ENCODE assay signal across 10 mouse cellular contexts in the genomic region with DNA sequence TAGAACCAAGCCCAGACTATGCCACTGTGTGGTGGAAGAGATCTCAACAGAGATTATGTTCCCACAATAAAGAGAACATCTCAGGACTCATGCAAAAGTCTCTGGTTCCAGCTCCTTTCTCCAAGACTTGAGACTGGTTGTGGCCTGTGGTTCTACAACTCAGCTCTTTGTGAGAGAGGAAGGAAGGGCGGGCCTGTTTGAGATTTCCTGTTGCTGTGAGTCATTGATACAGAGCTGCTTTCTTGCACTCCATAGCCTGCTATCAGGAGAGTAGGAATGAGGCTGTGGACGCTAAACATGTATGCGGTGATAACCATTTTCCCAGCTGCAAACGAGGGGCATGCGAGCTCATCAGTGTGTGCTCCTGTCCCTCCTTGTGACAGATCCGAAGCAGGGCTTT. TPM values are rescaled to one million over a fixed set of nuclear protein-coding genes. Genes with fewer than 3 reads are reported as not detected.
DNase-seq lines count a peak whose midpoint lies in the region; ATAC-seq and TF ChIP-seq lines count a peak whose summit lies in the region.
"Had no signal": no experiment of that assay in that cellular context is flagged by ENCODE, and none has a peak within 500 bp of the region (broad histone marks: within the 10 kb centered on the region; RNA-seq: fewer than 3 reads in every experiment).

No protein-coding gene starts in this region.

- intact Hi-C loops in heart, adult 2 months (cut with DNase I) = no loop called here

- peaks cover 2% of the 10 kb centered on the region; the same call in 1 of the 2 replicates for H3K4me1 ChIP-seq in heart, adult 2 months (ENCODE audit: control insufficient read depth, insufficient read depth, low read length)
- peaks cover 10% of the 10 kb centered on the region; the same call in 1 of the 2 replicates for H3K4me1 ChIP-seq in liver, embryonic 12.5 days
- H3K4me1 ChIP-seq in forebrain, postnatal 0 days (ENCODE audit: insufficient read depth) = no peaks in the 10 kb centered on the region
- H3K4me1 ChIP-seq in forebrain, embryonic 10.5 days = no peaks in the 10 kb centered on the region
- no peaks in the 10 kb centered on the region for H3K4me1 ChIP-seq in midbrain, embryonic 11.5 days (ENCODE audit: control insufficient read depth, insufficient read depth, low read length)

- peak overlapping the region; percentile 20 for H3K27ac ChIP-seq in heart, adult 2 months
- H3K27ac ChIP-seq in liver, embryonic 12.5 days = no peak overlapping the region
- no peak overlapping the region for H3K27ac ChIP-seq in forebrain, postnatal 0 days (ENCODE audit: low read depth, low read length)
- H3K27ac ChIP-seq in forebrain, embryonic 10.5 days = no peak overlapping the region
- no peak overlapping the region for H3K27ac ChIP-seq in midbrain, embryonic 11.5 days (ENCODE audit: low read depth, low read length)

- TF ChIP-seq CTCF in heart, adult 2 months (IDR thresholded peaks at IDR 0.05) = no peak
- TF ChIP-seq CTCF in forebrain, postnatal 0 days (IDR thresholded peaks at IDR 0.05; ENCODE audit: low read depth) = no peak

- DNase-seq in gastrocnemius, adult 18-20 months (ENCODE audit: low spot score) = peak; percentile 7
- DNase-seq in gastrocnemius, postnatal 10 days = no peak
- DNase-seq in heart, adult 2 months = peak; percentile 28 to 56
- DNase-seq in skeletal muscle tissue, adult 2 months (ENCODE audit: low read depth, low spot score) = peak; percentile 32
- DNase-seq in forebrain, postnatal 0 days = no peak
- no peak for DNase-seq in forebrain, embryonic 10.5 days (ENCODE audit: extremely low spot score, low spot score)
- no peak for DNase-seq in midbrain, embryonic 11.5 days (ENCODE audit: low spot score, missing footprints)

- no peaks in the 10 kb centered on the region for H3K36me3 ChIP-seq in heart, adult 2 months (ENCODE audit: control insufficient read depth, insufficient read depth, low read length)
- no peaks in the 10 kb centered on the region for H3K36me3 ChIP-seq in liver, embryonic 12.5 days
- no peaks in the 10 kb centered on the region for H3K36me3 ChIP-seq in forebrain, postnatal 0 days (ENCODE audit: insufficient read depth)
- H3K36me3 ChIP-seq in forebrain, embryonic 10.5 days (replicated peaks) = no peaks in the 10 kb centered on the region
- H3K36me3 ChIP-seq in midbrain, embryonic 11.5 days (ENCODE audit: control insufficient read depth, insufficient read depth, low read length) = no peaks in the 10 kb centered on the region

- no peaks in the 10 kb centered on the region for H3K9me3 ChIP-seq in liver, embryonic 12.5 days (replicated peaks)
- no peaks in the 10 kb centered on the region for H3K9me3 ChIP-seq in forebrain, postnatal 0 days (ENCODE audit: low read length)
- no peaks in the 10 kb centered on the region for H3K9me3 ChIP-seq in forebrain, embryonic 10.5 days
- H3K9me3 ChIP-seq in midbrain, embryonic 11.5 days (ENCODE audit: control insufficient read depth, low read length) = no peaks in the 10 kb centered on the region

- peak; percentile 82 for ATAC-seq in liver, embryonic 12.5 days
- ATAC-seq in forebrain, postnatal 0 days = no peak
- ATAC-seq in midbrain, embryonic 11.5 days (ENCODE audit: low FRiP score) = no peak

- no peak overlapping the region for H3K9ac ChIP-seq in heart, adult 2 months (ENCODE audit: low read depth, low read length)
- H3K9ac ChIP-seq in liver, embryonic 12.5 days = no peak overlapping the region
- H3K9ac ChIP-seq in forebrain, postnatal 0 days = no peak overlapping the region
- no peak overlapping the region for H3K9ac ChIP-seq in midbrain, embryonic 11.5 days (ENCODE audit: low read length)

- TF ChIP-seq EP300 in heart, adult 2 months (IDR thresholded peaks at IDR 0.05; ENCODE audit: insufficient read depth, low read depth, low read length) = no peak

- no peak for TF ChIP-seq POLR2A in heart, adult 2 months (IDR thresholded peaks at IDR 0.05; ENCODE audit: insufficient read depth, low read depth, low read length)

- WGBS in heart, adult 2 months = 20% methylated on average over 6 of the region's 6 CpGs
- 9% methylated on average over 6 of the region's 6 CpGs for WGBS in liver, embryonic 12.5 days (ENCODE audit: insufficient replicate concordance)
- WGBS in forebrain, postnatal 0 days = 90% methylated on average over 6 of the region's 6 CpGs
- 82% methylated on average over 6 of the region's 6 CpGs for WGBS in forebrain, embryonic 10.5 days
- 86% methylated on average over 6 of the region's 6 CpGs for WGBS in midbrain, embryonic 11.5 days

- no peak overlapping the region for H3K4me3 ChIP-seq in heart, adult 2 months
- no peak overlapping the region for H3K4me3 ChIP-seq in liver, embryonic 12.5 days
- no peak overlapping the region for H3K4me3 ChIP-seq in forebrain, postnatal 0 days (ENCODE audit: low read depth, low read length)
- no peak overlapping the region for H3K4me3 ChIP-seq in forebrain, embryonic 10.5 days
- no peak overlapping the region for H3K4me3 ChIP-seq in midbrain, embryonic 11.5 days (ENCODE audit: low read depth, low read length)

- no peaks in the 10 kb centered on the region for H3K27me3 ChIP-seq in heart, adult 2 months (ENCODE audit: control insufficient read depth, insufficient read depth, low read length)
- no peaks in the 10 kb centered on the region for H3K27me3 ChIP-seq in liver, embryonic 12.5 days (replicated peaks)
- no peaks in the 10 kb centered on the region for H3K27me3 ChIP-seq in forebrain, postnatal 0 days (ENCODE audit: insufficient read depth, low read length)
- H3K27me3 ChIP-seq in forebrain, embryonic 10.5 days (ENCODE audit: poor library complexity, severe bottlenecking) = no peaks in the 10 kb centered on the region
- no peaks in the 10 kb centered on the region for H3K27me3 ChIP-seq in midbrain, embryonic 11.5 days (ENCODE audit: control insufficient read depth, insufficient read depth, low read length)

- no peak overlapping the region for H3K4me2 ChIP-seq in liver, embryonic 12.5 days
- H3K4me2 ChIP-seq in forebrain, postnatal 0 days (ENCODE audit: low read depth) = no peak overlapping the region
- no peak overlapping the region for H3K4me2 ChIP-seq in midbrain, embryonic 11.5 days

- H3K79me2 ChIP-seq in heart, adult 2 months (replicated peaks; ENCODE audit: control insufficient read depth, insufficient read depth, low read length) = no peaks in the 10 kb centered on the region

RNA-seq across cellular contexts. Expression of a gene that starts 43.9 kb away (rescaled TPM):
- not detected for total RNA-seq in gastrocnemius, adult 18-20 months (2021)
- total RNA-seq in gastrocnemius, postnatal 10 days (2021) = under 1 TPM; 0.21 to 0.27 TPM
- under 1 TPM in 1 of 2 experiments, not detected in 1; 0.05 TPM for total RNA-seq in heart, adult 2 months (2021)
- 0.10 TPM in 1 of 2 replicates, not detected in the other for polyA plus RNA-seq in heart, adult 2 months (2012; rRNA removed)
- polyA plus RNA-seq in liver, embryonic 12.5 days (2016; fragmentation: Nextera tagmentation; extraction: Ambion mirVana) = not detected in 2 replicates
- 1.4 and 2.8 TPM in 2 replicates for total RNA-seq in forebrain, postnatal 0 days (2014; rRNA removed)
- polyA plus RNA-seq in forebrain, postnatal 0 days (2015; fragmentation: Nextera tagmentation; extraction: Ambion mirVana) = not detected in 2 replicates
- polyA plus RNA-seq in forebrain, embryonic 10.5 days (2016; fragmentation: Nextera tagmentation; extraction: Ambion mirVana) = not detected in 2 replicates
- polyA plus RNA-seq in midbrain, embryonic 11.5 days (2014; fragmentation: Nextera tagmentation; extraction: Ambion mirVana) = not detected in 2 replicates
- polyA plus RNA-seq: intestine, embryonic 14.5 days; neural tube, embryonic 14.5 days had no signal

RNA-seq across cellular contexts. Expression of a gene that starts 48.2 kb away (rescaled TPM):
- 1 to 10 TPM; 1.1 TPM for total RNA-seq in gastrocnemius, adult 18-20 months (2021)
- total RNA-seq in gastrocnemius, postnatal 10 days (2021) = 1 to 10 TPM; 4.6 to 6.5 TPM
- 1 to 10 TPM; 2.3 to 2.6 TPM for total RNA-seq in heart, adult 2 months (2021)
- 1.5 and 1.9 TPM in 2 replicates for polyA plus RNA-seq in heart, adult 2 months (2012; rRNA removed)
- polyA plus RNA-seq in liver, embryonic 12.5 days (2016; fragmentation: Nextera tagmentation; extraction: Ambion mirVana) = 5.6 and 5.8 TPM in 2 replicates
- 7.4 and 9.7 TPM in 2 replicates for total RNA-seq in forebrain, postnatal 0 days (2014; rRNA removed)
- polyA plus RNA-seq in forebrain, postnatal 0 days (2015; fragmentation: Nextera tagmentation; extraction: Ambion mirVana) = 16.6 and 21.2 TPM in 2 replicates
- 10.2 and 11.4 TPM in 2 replicates for polyA plus RNA-seq in forebrain, embryonic 10.5 days (2016; fragmentation: Nextera tagmentation; extraction: Ambion mirVana)
- 12.7 and 12.8 TPM in 2 replicates for polyA plus RNA-seq in midbrain, embryonic 11.5 days (2014; fragmentation: Nextera tagmentation; extraction: Ambion mirVana)

Comparison
In these comparisons a context has a peak if more than half of its experiments do, and no peak if none do; other contexts are left out.
1. DNase-seq: peak in gastrocnemius, adult 18-20 months (single experiment), heart, adult 2 months (2 of 2) and skeletal muscle tissue, adult 2 months (single experiment); none in gastrocnemius, postnatal 10 days (single experiment), forebrain, postnatal 0 days (single experiment), forebrain, embryonic 10.5 days (single experiment) and midbrain, embryonic 11.5 days (single experiment).